Mouse (Mus musculus) cerebral cortex, adult 2 months (tissue): ENCODE data around the gene Dusp15.

Experiments used
- WGBS: fragments of 180-500 bp; shearing (Covaris S2); methylation state at CpG from one replicate; pipeline ENCODE4 v1.1.7; 2018; 5-methylcytosine and 5-hydroxymethylcytosine counted together

Gene Dusp15

GRCm38 (mm10) chr2:152931456-152932160 lies 19.9 kb downstream of the Dusp15 start:
- 67% methylated on average over 12 of the region's 12 CpGs for WGBS

- WGBS = 74% methylated on average over 2 of the region's 2 CpGs
These were observed 21.2 kb downstream of the Dusp15 start for GRCm38 (mm10) chr2:152930276-152930675.

- WGBS = 78% methylated on average over 3 of the region's 3 CpGs
These were observed 22.5 kb downstream of the Dusp15 start for GRCm38 (mm10) chr2:152928988-152929370.

- WGBS = 67% methylated on average over 14 of the region's 14 CpGs
These were observed 23.1 kb downstream of the Dusp15 start for GRCm38 (mm10) chr2:152928219-152928987.

- 45% methylated on average over 5 of the region's 5 CpGs for WGBS
These were observed 24.1 kb downstream of the Dusp15 start for GRCm38 (mm10) chr2:152927371-152927770.

- 76% methylated on average over 9 of the region's 9 CpGs for WGBS
These were observed 24.6 kb downstream of the Dusp15 start for GRCm38 (mm10) chr2:152926896-152927295.

- 80% methylated on average over 11 of the region's 11 CpGs for WGBS
These were observed 26.2 kb downstream of the Dusp15 start for GRCm38 (mm10) chr2:152925189-152925872.

- 93% methylated on average over 5 of the region's 5 CpGs for WGBS
These were observed 27.0 kb downstream of the Dusp15 start for GRCm38 (mm10) chr2:152924543-152924942.

GRCm38 (mm10) chr2:152924128-152924527 lies 27.4 kb downstream of the Dusp15 start:
- 75% methylated on average over 8 of the region's 8 CpGs for WGBS

- 87% methylated on average over 3 of the region's 3 CpGs for WGBS
These were observed 27.9 kb downstream of the Dusp15 start for GRCm38 (mm10) chr2:152923621-152924020.

GRCm38 (mm10) chr2:152922376-152922775 lies 29.1 kb downstream of the Dusp15 start:
- WGBS = 68% methylated on average over 7 of the region's 7 CpGs

- WGBS = 70% methylated on average over 9 of the region's 9 CpGs
These were observed 33.8 kb downstream of the Dusp15 start for GRCm38 (mm10) chr2:152917671-152918070.

GRCm38 (mm10) chr2:152916111-152916510 lies 35.4 kb downstream of the Dusp15 start:
- 78% methylated on average over 5 of the region's 5 CpGs for WGBS

GRCm38 (mm10) chr2:152915453-152915852 lies 36.0 kb downstream of the Dusp15 start:
- WGBS = 77% methylated on average over 4 of the region's 4 CpGs

- whole genome bisulfite sequencing = 2% methylated on average over 18 of the region's 18 CpGs
These were observed 37.0 kb downstream of the Dusp15 start for GRCm38 (mm10) chr2:152914310-152915120.

- WGBS = 57% methylated on average over 7 of the region's 7 CpGs
These were observed 38.0 kb downstream of the Dusp15 start for GRCm38 (mm10) chr2:152913471-152913870.

GRCm38 (mm10) chr2:152911432-152911831 lies 40.1 kb downstream of the Dusp15 start:
- 31% methylated on average over 6 of the region's 6 CpGs for WGBS

GRCm38 (mm10) chr2:152911031-152911430 lies 40.5 kb downstream of the Dusp15 start, which contains the start of gene Mylk2:
Gene Mylk2 (plus strand): TSS chr2:152911352.
- WGBS = 37% methylated on average over 12 of the region's 12 CpGs

GRCm38 (mm10) chr2:152909848-152910247 lies 41.6 kb downstream of the Dusp15 start:
- 86% methylated on average over 6 of the region's 6 CpGs for WGBS

- 57% methylated on average over 14 of the region's 14 CpGs for WGBS
These were observed 44.2 kb downstream of the Dusp15 start for GRCm38 (mm10) chr2:152907114-152907943.
